8 mouse cellular contexts compared by ENCODE assay signal in genomic region chr10:4391851-4392250, GRCm38 (mm10). TPM values are rescaled to one million over a fixed set of nuclear protein-coding genes. Genes with fewer than 3 reads are reported as not detected.
DNase-seq lines count a peak whose midpoint lies in the region; ATAC-seq and TF ChIP-seq lines count a peak whose summit lies in the region.

No protein-coding gene starts in this region.

- peaks cover 26% of the 10 kb centered on the region for H3K36me3 ChIP-seq in kidney, embryonic 14.5 days (ENCODE audit: control insufficient read depth, insufficient read depth, low read length)
- peaks cover 68% of the 10 kb centered on the region for H3K36me3 ChIP-seq in G1E (replicated peaks)

- DNase-seq in adrenal gland, postnatal 14 days, result peak; percentile 70
- DNase-seq in adrenal gland, postnatal 25 days, result no peak
- peak; percentile 47 for DNase-seq in kidney, adult 11 months
- peak; percentile 14 for DNase-seq in G1E (ENCODE audit: low spot score)
- DNase-seq in induced T-regulatory cell, adult 2 months (ENCODE audit: low read depth), result peak; percentile 62
- DNase-seq in right cerebral cortex, adult 18-20 months, result no peak

- no peak overlapping the region for H3K9ac ChIP-seq in kidney, embryonic 14.5 days (ENCODE audit: low read depth, low read length)

- peaks cover 31% of the 10 kb centered on the region for H3K4me1 ChIP-seq in kidney, embryonic 14.5 days (ENCODE audit: control insufficient read depth, insufficient read depth, low read length)
- H3K4me1 ChIP-seq in G1E (ENCODE audit: insufficient read depth, low read depth, low read length), result peaks cover 52% of the 10 kb centered on the region

- no peak overlapping the region for H3K27ac ChIP-seq in kidney, embryonic 14.5 days (ENCODE audit: low read depth, low read length)

- H3K9me3 ChIP-seq in kidney, embryonic 14.5 days (ENCODE audit: control insufficient read depth, low read length), result no peaks in the 10 kb centered on the region
- H3K9me3 ChIP-seq in G1E (replicated peaks), result no peaks in the 10 kb centered on the region

- no peaks in the 10 kb centered on the region for H3K27me3 ChIP-seq in kidney, embryonic 14.5 days (ENCODE audit: control insufficient read depth, insufficient read depth, low read length)
- H3K27me3 ChIP-seq in G1E (ENCODE audit: insufficient read depth, low read length), result no peaks in the 10 kb centered on the region

- H3K4me3 ChIP-seq in kidney, embryonic 14.5 days (ENCODE audit: low read length), result no peak overlapping the region
- H3K4me3 ChIP-seq in G1E (ENCODE audit: low read depth, low read length), result no peak overlapping the region

- peak; percentile 21; the same call in 1 of the 2 replicates for TF ChIP-seq CTCF in G1E (IDR thresholded peaks at IDR 0.05; ENCODE audit: low read depth, low read length)

- no peak for ATAC-seq in kidney, embryonic 14.5 days (ENCODE audit: low FRiP score, low TSS enrichment)
- ATAC-seq in G1E (ENCODE audit: extremely low read depth, insufficient number of reproducible peaks, low FRiP score, poor library complexity, severe bottlenecking), result peak; percentile 43; the same call in 1 of the 2 replicates
- ATAC-seq in megakaryocyte progenitor cell, adult 5-6 weeks (replicated peaks; ENCODE audit: poor library complexity), result peak; percentile 58

- WGBS in kidney, embryonic 14.5 days, result 57% methylated on average over 6 of the region's 6 CpGs

- H3K4me2 ChIP-seq in kidney, embryonic 14.5 days (replicated peaks; ENCODE audit: low read depth, low read length), result no peak overlapping the region

RNA-seq across cellular contexts. Expression of gene Zbtb2, which starts 3.9 kb away (rescaled TPM):
- 11.7 and 12.3 TPM in 2 replicates for total RNA-seq in adrenal gland, postnatal 14 days (2021)
- 11.0 and 11.5 TPM in 2 replicates for total RNA-seq in adrenal gland, postnatal 25 days (2021)
- polyA plus RNA-seq in kidney, embryonic 14.5 days (2014; fragmentation: Nextera tagmentation; extraction: Ambion mirVana), result 11.5 and 18.4 TPM in 2 replicates
- 16.7 and 21.5 TPM in 2 replicates for total RNA-seq in G1E (2014; fragmentation: Nextera tagmentation)
- total RNA-seq in G1E (2017), result 11.8 and 11.9 TPM in 2 replicates
- polyA plus RNA-seq in G1E (2012), result 7.3 and 7.5 TPM in 2 replicates
- total RNA-seq in megakaryocyte progenitor cell, adult 5-6 weeks (2015), result 15.5 and 17.5 TPM in 2 replicates
- total RNA-seq in megakaryocyte progenitor cell, adult 5-6 weeks (2017), result 10.7 and 11.9 TPM in 2 replicates

RNA-seq across cellular contexts. Expression of gene Rmnd1, which starts 40.3 kb away (rescaled TPM):
- total RNA-seq in adrenal gland, postnatal 14 days (2021), result 51.2 and 57.0 TPM in 2 replicates
- 48.4 and 53.7 TPM in 2 replicates for total RNA-seq in adrenal gland, postnatal 25 days (2021)
- polyA plus RNA-seq in kidney, embryonic 14.5 days (2014; fragmentation: Nextera tagmentation; extraction: Ambion mirVana), result 56.4 and 61.3 TPM in 2 replicates
- total RNA-seq in G1E (2014; fragmentation: Nextera tagmentation) (65.5 and 82.9 TPM in 2 replicates), G1E (2017) (43.5 and 49.0 TPM in 2 replicates)
- 3.6 and 11.8 TPM in 2 replicates for polyA plus RNA-seq in G1E (2012)
- total RNA-seq in megakaryocyte progenitor cell, adult 5-6 weeks (2015), result 74.5 and 95.0 TPM in 2 replicates
- 41.0 and 79.0 TPM in 2 replicates for total RNA-seq in megakaryocyte progenitor cell, adult 5-6 weeks (2017)

RNA-seq across cellular contexts. Expression of gene Armt1, which starts 40.4 kb away (rescaled TPM):
- 15.7 and 20.1 TPM in 2 replicates for total RNA-seq in adrenal gland, postnatal 14 days (2021)
- 20.6 and 21.1 TPM in 2 replicates for total RNA-seq in adrenal gland, postnatal 25 days (2021)
- polyA plus RNA-seq in kidney, embryonic 14.5 days (2014; fragmentation: Nextera tagmentation; extraction: Ambion mirVana), result 21.4 and 26.3 TPM in 2 replicates
- 43.2 and 50.4 TPM in 2 replicates for total RNA-seq in G1E (2014; fragmentation: Nextera tagmentation)
- total RNA-seq in G1E (2017), result 39.2 and 42.8 TPM in 2 replicates
- polyA plus RNA-seq in G1E (2012), result 4.3 and 13.6 TPM in 2 replicates
- total RNA-seq in megakaryocyte progenitor cell, adult 5-6 weeks (2015), result 33.8 and 35.8 TPM in 2 replicates
- total RNA-seq in megakaryocyte progenitor cell, adult 5-6 weeks (2017), result 36.9 and 52.4 TPM in 2 replicates

Comparison
In these comparisons a context has a peak if more than half of its experiments do, and no peak if none do; other contexts are left out.
1. DNase-seq: peak in adrenal gland, postnatal 14 days (single experiment), kidney, adult 11 months (single experiment), G1E (single experiment) and induced T-regulatory cell, adult 2 months (single experiment); none in adrenal gland, postnatal 25 days (single experiment) and right cerebral cortex, adult 18-20 months (single experiment).